Mouse (Mus musculus): ENCODE results near the gene Cxcl5.

Cxcl5 gene

GRCm38 (mm10) chr5:90759077-90760065 is at the start of gene Cxcl5:
Gene Cxcl5, plus strand, starts transcription at chr5:90759360.
- peak; percentile 66 for DNase-seq (ENCODE audit: low read depth, low spot score)

- no peak for DNase-seq (ENCODE audit: low read depth, low spot score)
These were observed 47.8 kb upstream of the Cxcl5 start for GRCm38 (mm10) chr5:90711409-90711808.

- no peak for DNase-seq (ENCODE audit: low read depth, low spot score)
These were observed 41.2 kb upstream of the Cxcl5 start for GRCm38 (mm10) chr5:90717937-90718336.

GRCm38 (mm10) chr5:90722656-90723055 is 36.5 kb upstream of the Cxcl5 start:
- DNase-seq (ENCODE audit: low read depth, low spot score): no peak

- no peak for DNase-seq (ENCODE audit: low read depth, low spot score)
These were observed 30.9 kb upstream of the Cxcl5 start for GRCm38 (mm10) chr5:90728254-90728653.

GRCm38 (mm10) chr5:90731480-90731879 is 27.7 kb upstream of the Cxcl5 start:
- no peak for DNase-seq (ENCODE audit: low read depth, low spot score)

GRCm38 (mm10) chr5:90742029-90742428 is 17.1 kb upstream of the Cxcl5 start:
- no peak for DNase-seq (ENCODE audit: low read depth, low spot score)

- DNase-seq (ENCODE audit: low read depth, low spot score): no peak
These were observed 5.2 kb upstream of the Cxcl5 start for GRCm38 (mm10) chr5:90753934-90754333.

- DNase-seq (ENCODE audit: low read depth, low spot score): no peak
These were observed 1.0 kb upstream of the Cxcl5 start for GRCm38 (mm10) chr5:90758020-90758605.

GRCm38 (mm10) chr5:90760303-90760702 is 1.1 kb downstream of the Cxcl5 start:
- no peak for DNase-seq (ENCODE audit: low read depth, low spot score)

- DNase-seq (ENCODE audit: low read depth, low spot score): no peak
These were observed 1.7 kb downstream of the Cxcl5 start for GRCm38 (mm10) chr5:90760844-90761243.

GRCm38 (mm10) chr5:90761834-90762233 is 2.7 kb downstream of the Cxcl5 start:
- DNase-seq (ENCODE audit: low read depth, low spot score): no peak

GRCm38 (mm10) chr5:90763912-90764665 is 4.9 kb downstream of the Cxcl5 start:
- DNase-seq (ENCODE audit: low read depth, low spot score): no peak

GRCm38 (mm10) chr5:90765821-90766606 is 6.9 kb downstream of the Cxcl5 start:
- no peak for DNase-seq (ENCODE audit: low read depth, low spot score)

GRCm38 (mm10) chr5:90768218-90768617 is 9.1 kb downstream of the Cxcl5 start, which contains the start of gene Ppbp:
Gene Ppbp, plus strand, starts transcription at chr5:90768518.
- DNase-seq (ENCODE audit: low read depth, low spot score): no peak

GRCm38 (mm10) chr5:90771369-90771768 is 12.2 kb downstream of the Cxcl5 start:
- DNase-seq (ENCODE audit: low read depth, low spot score): no peak

- no peak for DNase-seq (ENCODE audit: low read depth, low spot score)
These were observed 12.9 kb downstream of the Cxcl5 start, which contains the start of gene Pf4 for GRCm38 (mm10) chr5:90771880-90772653. Gene Pf4, plus strand, starts transcription at chr5:90772435.

- DNase-seq (ENCODE audit: low read depth, low spot score): no peak
These were observed 16.4 kb downstream of the Cxcl5 start for GRCm38 (mm10) chr5:90775562-90775961.

- no peak for DNase-seq (ENCODE audit: low read depth, low spot score)
These were observed 18.5 kb downstream of the Cxcl5 start for GRCm38 (mm10) chr5:90777621-90778020.

- no peak for DNase-seq (ENCODE audit: low read depth, low spot score)
These were observed 19.7 kb downstream of the Cxcl5 start for GRCm38 (mm10) chr5:90778856-90779255.

Measured in mesoderm, embryonic 11.5 days (tissue).